Mouse (Mus musculus): ENCODE data around the gene Syne3.

- TF ChIP-seq CTCF (IDR thresholded peaks at IDR 0.05; ENCODE audit: control insufficient read depth, insufficient read depth, insufficient replicate concordance, low read depth, low read length) (no peak), POLR2A (IDR thresholded peaks at IDR 0.05; ENCODE audit: control insufficient read depth, low read depth, low read length) (no peak)
Observed at GRCm38 (mm10) chr12:104917297-104917696, 92.3 kb downstream of the Syne3 start.
